Mouse (Mus musculus): Measurements from ENCODE around the gene BC049352. TPM values are rescaled to one million over a fixed set of nuclear protein-coding genes. Genes with fewer than 3 reads are reported as not detected.

The BC049352 gene
- polyA plus RNA-seq, 1 experiment = not detected

- TF ChIP-seq CTCF (IDR thresholded peaks at IDR 0.05; ENCODE audit: insufficient read depth, low read depth, low read length) (no peak), POLR2A (IDR thresholded peaks at IDR 0.05; ENCODE audit: insufficient read depth, low read depth, low read length) (no peak)
- H3K27ac ChIP-seq (ENCODE audit: insufficient read depth, low read depth, low read length) = no peak overlapping the region
Measured at GRCm38 (mm10) chr9:45146267-45146597, 35.6 kb upstream of the BC049352 start.

GRCm38 (mm10) chr9:45150933-45151332, 30.9 kb upstream of the BC049352 start:
- H3K27ac ChIP-seq (ENCODE audit: insufficient read depth, low read depth, low read length) = no peak overlapping the region
- 63% methylated on average over 1 of the region's 1 CpGs for WGBS
- TF ChIP-seq POLR2A (IDR thresholded peaks at IDR 0.05; ENCODE audit: insufficient read depth, low read depth, low read length) (no peak), CTCF (IDR thresholded peaks at IDR 0.05; ENCODE audit: insufficient read depth, low read depth, low read length) (no peak)
- no peak overlapping the region for H3K4me3 ChIP-seq (ENCODE audit: insufficient read depth, low read depth, low read length)
- peaks cover 3% of the 10 kb centered on the region; the same call in 1 of the 2 replicates for H3K4me1 ChIP-seq (ENCODE audit: control insufficient read depth, insufficient read depth, low read length)

More at GRCm38 (mm10) chr9:45146267-45146597, 35.6 kb upstream of the BC049352 start:
- 3% methylated on average over 5 of the region's 5 CpGs for WGBS
- peaks cover 5% of the 10 kb centered on the region for H3K4me1 ChIP-seq (ENCODE audit: control insufficient read depth, insufficient read depth, low read length)
- H3K4me3 ChIP-seq (ENCODE audit: insufficient read depth, low read depth, low read length) = peak overlapping the region; percentile 6; the same call in 1 of the 2 replicates

- no peak for TF ChIP-seq CTCF (IDR thresholded peaks at IDR 0.05; ENCODE audit: insufficient read depth, low read depth, low read length)
- TF ChIP-seq POLR2A (IDR thresholded peaks at IDR 0.05; ENCODE audit: insufficient read depth, low read depth, low read length) = no peak
- peaks cover 3% of the 10 kb centered on the region; the same call in 1 of the 2 replicates for H3K4me1 ChIP-seq (ENCODE audit: control insufficient read depth, insufficient read depth, low read length)
- no peak overlapping the region for H3K27ac ChIP-seq (ENCODE audit: insufficient read depth, low read depth, low read length)
- WGBS = 56% methylated on average over 7 of the region's 7 CpGs
- H3K4me3 ChIP-seq (ENCODE audit: insufficient read depth, low read depth, low read length) = no peak overlapping the region
Measured at GRCm38 (mm10) chr9:45153361-45153760, 28.4 kb upstream of the BC049352 start.

- TF ChIP-seq CTCF (IDR thresholded peaks at IDR 0.05; ENCODE audit: insufficient read depth, low read depth, low read length) = no peak
- no peak for TF ChIP-seq POLR2A (IDR thresholded peaks at IDR 0.05; ENCODE audit: insufficient read depth, low read depth, low read length)
- WGBS = 79% methylated on average over 5 of the region's 5 CpGs
- no peak overlapping the region for H3K27ac ChIP-seq (ENCODE audit: insufficient read depth, low read depth, low read length)
- H3K4me1 ChIP-seq (ENCODE audit: control insufficient read depth, insufficient read depth, low read length) = no peaks in the 10 kb centered on the region
- H3K4me3 ChIP-seq (ENCODE audit: insufficient read depth, low read depth, low read length) = no peak overlapping the region
Measured at GRCm38 (mm10) chr9:45167903-45168302, 13.9 kb upstream of the BC049352 start.

GRCm38 (mm10) chr9:45170150-45170549, 11.7 kb upstream of the BC049352 start:
- H3K4me1 ChIP-seq (ENCODE audit: control insufficient read depth, insufficient read depth, low read length) = no peaks in the 10 kb centered on the region
- TF ChIP-seq CTCF (IDR thresholded peaks at IDR 0.05; ENCODE audit: insufficient read depth, low read depth, low read length) = no peak
- no peak overlapping the region for H3K27ac ChIP-seq (ENCODE audit: insufficient read depth, low read depth, low read length)
- 91% methylated on average over 5 of the region's 5 CpGs for WGBS
- no peak overlapping the region for H3K4me3 ChIP-seq (ENCODE audit: insufficient read depth, low read depth, low read length)

GRCm38 (mm10) chr9:45171073-45171610, 10.7 kb upstream of the BC049352 start:
- Histone ChIP-seq H3K4me1 (ENCODE audit: control insufficient read depth, insufficient read depth, low read length) (no peaks in the 10 kb centered on the region), H3K4me3 (ENCODE audit: insufficient read depth, low read depth, low read length) (no peak overlapping the region), H3K27ac (ENCODE audit: insufficient read depth, low read depth, low read length) (no peak overlapping the region)
- WGBS = 81% methylated on average over 1 of the region's 1 CpGs
- TF ChIP-seq CTCF (IDR thresholded peaks at IDR 0.05; ENCODE audit: insufficient read depth, low read depth, low read length) (no peak), POLR2A (IDR thresholded peaks at IDR 0.05; ENCODE audit: insufficient read depth, low read depth, low read length) (no peak)

GRCm38 (mm10) chr9:45173475-45173874, 8.3 kb upstream of the BC049352 start:
- WGBS = 76% methylated on average over 3 of the region's 3 CpGs
- Histone ChIP-seq H3K4me1 (ENCODE audit: control insufficient read depth, insufficient read depth, low read length) (no peaks in the 10 kb centered on the region), H3K27ac (ENCODE audit: insufficient read depth, low read depth, low read length) (no peak overlapping the region), H3K4me3 (ENCODE audit: insufficient read depth, low read depth, low read length) (no peak overlapping the region)
- no peak for TF ChIP-seq CTCF (IDR thresholded peaks at IDR 0.05; ENCODE audit: insufficient read depth, low read depth, low read length)
- no peak for TF ChIP-seq POLR2A (IDR thresholded peaks at IDR 0.05; ENCODE audit: insufficient read depth, low read depth, low read length)

- no peak for TF ChIP-seq CTCF (IDR thresholded peaks at IDR 0.05; ENCODE audit: insufficient read depth, low read depth, low read length)
- TF ChIP-seq POLR2A (IDR thresholded peaks at IDR 0.05; ENCODE audit: insufficient read depth, low read depth, low read length) = no peak
- 89% methylated on average over 5 of the region's 5 CpGs for WGBS
- H3K4me3 ChIP-seq (ENCODE audit: insufficient read depth, low read depth, low read length) = no peak overlapping the region
- H3K27ac ChIP-seq (ENCODE audit: insufficient read depth, low read depth, low read length) = no peak overlapping the region
- H3K4me1 ChIP-seq (ENCODE audit: control insufficient read depth, insufficient read depth, low read length) = peaks cover 3% of the 10 kb centered on the region; the same call in 1 of the 2 replicates
Measured at GRCm38 (mm10) chr9:45179282-45179681, 2.5 kb upstream of the BC049352 start.

GRCm38 (mm10) chr9:45182521-45182920, 714 bp downstream of the BC049352 start:
- Histone ChIP-seq H3K27ac (ENCODE audit: insufficient read depth, low read depth, low read length) (no peak overlapping the region), H3K4me3 (ENCODE audit: insufficient read depth, low read depth, low read length) (no peak overlapping the region), H3K4me1 (ENCODE audit: control insufficient read depth, insufficient read depth, low read length) (peaks cover 8% of the 10 kb centered on the region)
- 58% methylated on average over 3 of the region's 3 CpGs for WGBS
- TF ChIP-seq POLR2A (IDR thresholded peaks at IDR 0.05; ENCODE audit: insufficient read depth, low read depth, low read length) (no peak), CTCF (IDR thresholded peaks at IDR 0.05; ENCODE audit: insufficient read depth, low read depth, low read length) (no peak)

GRCm38 (mm10) chr9:45183266-45183665, 1.5 kb downstream of the BC049352 start:
- 79% methylated on average over 6 of the region's 6 CpGs for WGBS
- Histone ChIP-seq H3K27ac (ENCODE audit: insufficient read depth, low read depth, low read length) (no peak overlapping the region), H3K4me1 (ENCODE audit: control insufficient read depth, insufficient read depth, low read length) (peaks cover 8% of the 10 kb centered on the region), H3K4me3 (ENCODE audit: insufficient read depth, low read depth, low read length) (no peak overlapping the region)
- TF ChIP-seq POLR2A (IDR thresholded peaks at IDR 0.05; ENCODE audit: insufficient read depth, low read depth, low read length) (no peak), CTCF (IDR thresholded peaks at IDR 0.05; ENCODE audit: insufficient read depth, low read depth, low read length) (no peak)

Measured in olfactory bulb, adult 2 months (tissue).